Mouse (Mus musculus): Measurements from ENCODE around the gene Fsd1.

Fsd1 gene

DNA sequence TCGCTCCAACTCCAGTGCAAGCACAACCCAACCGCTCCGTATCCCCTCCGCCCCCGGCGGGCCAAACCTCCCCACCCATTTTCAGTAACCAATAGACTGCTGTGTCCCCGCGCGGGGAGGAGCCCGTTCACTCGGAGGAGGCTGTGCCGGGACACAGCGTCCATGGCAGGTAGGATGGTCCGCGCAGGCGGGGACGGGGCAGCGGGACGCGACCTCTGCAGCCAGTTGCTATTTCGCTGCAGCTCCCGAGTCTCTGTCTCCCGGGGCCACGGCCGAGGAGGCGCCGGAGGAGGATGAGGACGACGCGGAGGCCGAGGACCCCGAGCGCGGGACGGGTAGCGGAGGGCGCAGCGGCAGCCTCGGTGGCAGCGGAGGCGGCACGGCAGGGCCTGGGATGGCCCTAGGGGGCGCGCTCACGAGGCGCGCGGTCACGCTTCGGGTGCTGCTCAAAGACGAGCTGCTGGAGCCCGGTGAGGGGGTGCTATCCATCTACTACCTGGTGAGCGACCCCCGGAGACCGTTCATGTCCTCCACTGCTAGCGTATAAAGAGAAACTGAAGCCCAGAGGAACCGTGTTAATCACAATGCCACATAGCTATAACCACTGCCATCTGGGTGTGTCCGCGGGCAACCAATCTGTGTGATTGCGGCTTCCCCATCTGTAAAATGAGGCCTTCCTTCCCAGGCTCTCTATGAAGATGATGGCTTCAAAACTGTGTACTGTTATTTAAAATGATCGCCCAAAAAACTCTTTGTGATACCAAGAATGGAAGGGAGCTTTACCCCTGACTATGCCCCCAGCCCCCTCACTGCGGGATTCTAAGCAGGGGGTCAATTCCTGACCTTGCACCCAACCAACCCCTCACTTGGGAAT is 23.0 kb downstream of the Fsd1 start:
- DNase-seq (ENCODE audit: extremely low spot score, low read depth, low spot score), result peak; percentile 61

DNA sequence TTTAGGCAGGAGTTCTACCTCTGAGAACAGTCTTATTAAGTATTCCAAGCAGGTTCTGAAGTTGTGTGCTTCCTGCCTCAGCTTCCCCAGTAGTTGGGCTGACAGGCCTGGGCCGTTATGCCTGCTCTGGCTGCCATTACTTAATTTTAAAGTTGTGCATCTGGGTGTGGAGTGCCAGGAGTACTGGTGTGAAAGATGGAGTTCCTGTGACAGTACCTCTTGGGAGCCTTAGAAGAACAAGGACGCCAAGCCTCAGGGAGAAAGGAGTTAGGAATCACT is 23.6 kb downstream of the Fsd1 start:
- no peak for DNase-seq (ENCODE audit: extremely low spot score, low read depth, low spot score)

DNA sequence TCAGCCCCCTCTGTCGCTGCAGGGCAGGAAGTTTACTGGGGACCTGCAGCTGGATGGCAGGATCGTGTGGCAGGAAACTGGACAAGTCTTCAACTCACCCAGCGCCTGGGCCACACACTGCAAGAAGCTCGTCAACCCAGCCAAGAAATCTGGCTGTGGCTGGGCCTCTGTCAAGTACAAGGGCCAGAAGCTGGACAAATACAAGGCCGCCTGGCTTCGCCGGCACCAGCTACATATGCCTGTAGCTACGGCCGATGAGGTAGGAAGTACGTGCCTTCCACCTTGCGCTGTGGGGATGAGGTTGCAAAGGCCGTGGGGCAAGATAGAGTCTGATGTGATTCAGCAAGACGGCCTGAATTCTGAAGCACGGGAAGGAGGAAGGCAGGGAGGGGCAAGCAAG is 23.9 kb downstream of the Fsd1 start:
- no peak for DNase-seq (ENCODE audit: extremely low spot score, low read depth, low spot score)

DNA sequence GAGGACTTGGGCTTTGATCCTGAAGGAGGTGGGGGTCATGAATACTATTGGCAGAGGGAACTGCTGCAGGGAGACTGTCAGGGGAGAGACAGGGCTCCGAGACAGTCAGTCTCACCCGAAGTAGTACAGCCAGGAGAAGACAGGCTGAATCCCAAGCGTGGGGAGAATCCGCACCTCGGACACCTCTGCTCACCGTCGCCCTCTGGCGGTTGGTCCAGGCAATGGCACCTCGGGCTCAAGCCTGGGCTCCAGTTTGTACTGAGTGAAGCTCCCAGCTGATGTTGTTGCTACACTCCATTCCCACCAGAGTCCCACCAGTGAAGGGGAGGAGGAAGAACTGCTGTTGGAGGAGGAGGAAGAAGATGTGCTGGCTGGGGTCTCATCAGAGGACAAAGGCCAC is 24.4 kb downstream of the Fsd1 start:
- peak; percentile 24 for DNase-seq (ENCODE audit: extremely low spot score, low read depth, low spot score)

DNA sequence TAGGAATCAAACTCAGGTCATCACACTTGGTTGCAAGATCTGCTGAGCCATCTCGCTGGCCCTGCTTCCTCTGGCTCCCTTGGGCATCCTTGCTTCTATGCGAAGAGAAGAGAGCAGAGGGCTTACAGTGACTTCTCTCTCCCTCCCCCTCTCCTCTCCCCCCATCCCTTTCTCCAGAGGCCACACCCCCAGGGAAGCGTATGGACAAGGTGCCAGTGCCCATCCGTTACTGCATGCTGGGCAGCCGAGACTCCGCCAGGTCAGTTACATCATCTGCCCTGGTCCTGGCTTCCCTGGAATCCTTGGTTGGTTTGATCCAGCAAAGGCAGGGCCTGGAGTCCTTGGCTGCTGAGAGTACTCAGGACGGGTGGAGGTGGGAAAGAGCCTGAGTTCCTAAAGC is 25.1 kb downstream of the Fsd1 start:
- no peak for DNase-seq (ENCODE audit: extremely low spot score, low read depth, low spot score)

DNA sequence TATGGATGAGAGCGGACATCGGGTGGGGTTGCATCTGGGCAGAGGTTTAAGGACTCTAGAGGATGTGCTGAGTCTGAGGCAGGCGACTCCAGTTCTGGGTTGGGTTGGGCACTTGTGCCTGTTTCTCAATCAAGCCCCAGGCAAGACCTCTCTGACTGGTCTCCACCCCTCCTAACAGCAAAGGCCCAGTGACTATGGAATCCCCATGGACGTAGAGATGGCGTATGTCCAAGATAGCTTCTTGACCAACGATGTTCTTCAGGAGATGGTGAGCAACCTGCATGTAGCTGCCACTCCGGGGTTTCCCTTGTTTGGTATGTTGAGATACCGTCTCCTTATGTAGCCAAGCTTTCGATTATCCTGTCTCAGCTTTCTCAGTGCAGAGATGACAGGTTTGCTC is 29.0 kb downstream of the Fsd1 start:
- no peak for DNase-seq (ENCODE audit: extremely low spot score, low read depth, low spot score)

DNA sequence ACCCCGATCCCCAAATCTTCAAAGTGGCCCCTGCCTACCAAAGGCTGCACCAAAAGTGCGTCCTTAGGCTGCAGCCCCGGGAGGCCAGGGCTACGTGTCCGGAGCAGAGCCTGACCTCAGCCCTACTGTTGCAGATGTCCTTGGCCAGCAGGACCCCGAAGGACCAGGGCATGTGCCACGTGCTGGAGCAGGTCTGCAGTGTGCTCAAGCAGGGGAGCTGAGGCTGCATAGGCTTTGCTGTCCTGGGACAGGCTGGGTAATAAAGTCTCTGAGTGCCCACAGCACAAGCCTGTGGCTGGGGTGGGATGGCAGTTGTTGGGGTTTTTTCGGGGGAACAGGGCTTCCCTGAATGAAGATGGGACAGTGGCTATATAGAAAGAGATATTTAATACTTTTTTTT is 30.1 kb downstream of the Fsd1 start:
- no peak for DNase-seq (ENCODE audit: extremely low spot score, low read depth, low spot score)

DNA sequence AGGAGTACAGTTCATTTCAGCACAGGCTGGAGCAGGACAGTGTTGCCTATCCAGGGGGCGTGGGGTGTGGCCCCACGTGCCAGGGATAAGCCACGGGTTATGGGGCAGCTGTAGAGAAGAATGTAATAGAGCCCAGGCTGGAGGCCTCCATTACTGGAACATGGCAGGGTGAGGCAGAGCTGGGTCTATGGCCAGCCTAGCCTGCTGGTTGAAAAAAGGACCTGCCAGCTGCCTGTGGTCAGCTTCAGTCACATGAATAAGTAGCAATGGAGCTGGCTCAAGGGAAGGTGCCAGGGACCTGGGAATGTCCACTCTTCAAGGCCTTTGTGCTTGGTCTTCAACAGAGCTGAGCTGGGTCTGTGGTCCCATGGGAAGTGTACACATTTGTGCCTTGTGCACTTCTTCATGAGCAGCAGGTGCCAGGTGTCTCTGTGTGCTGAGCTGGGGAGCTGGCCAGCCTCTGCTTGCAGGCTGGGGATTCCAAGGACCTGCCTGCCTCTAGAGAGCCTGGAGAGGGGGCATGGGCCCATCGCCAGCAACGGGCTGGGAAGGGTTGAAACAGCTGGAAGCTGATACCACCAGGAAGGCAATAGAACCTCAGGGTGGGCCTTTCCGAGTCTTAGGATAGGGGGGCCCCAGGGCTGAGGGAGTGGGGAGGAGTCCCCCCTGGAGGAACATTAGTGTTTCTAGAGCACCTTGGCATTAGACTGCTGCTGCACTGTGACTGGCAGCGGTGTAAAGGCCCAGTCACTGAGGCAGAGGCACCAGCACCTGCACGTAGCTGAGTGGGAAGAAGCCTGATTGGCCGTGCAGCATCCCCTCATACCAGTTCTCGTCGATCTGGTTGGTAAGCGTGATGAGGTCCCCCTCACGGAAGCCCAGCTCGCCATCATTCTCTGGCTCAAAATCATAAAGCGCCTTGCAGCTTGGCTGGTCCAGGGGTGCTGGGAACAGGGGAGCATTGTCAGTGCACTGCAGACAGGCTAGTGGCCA is 30.8 kb downstream of the Fsd1 start:
- no peak for DNase-seq (ENCODE audit: extremely low spot score, low read depth, low spot score)

DNA sequence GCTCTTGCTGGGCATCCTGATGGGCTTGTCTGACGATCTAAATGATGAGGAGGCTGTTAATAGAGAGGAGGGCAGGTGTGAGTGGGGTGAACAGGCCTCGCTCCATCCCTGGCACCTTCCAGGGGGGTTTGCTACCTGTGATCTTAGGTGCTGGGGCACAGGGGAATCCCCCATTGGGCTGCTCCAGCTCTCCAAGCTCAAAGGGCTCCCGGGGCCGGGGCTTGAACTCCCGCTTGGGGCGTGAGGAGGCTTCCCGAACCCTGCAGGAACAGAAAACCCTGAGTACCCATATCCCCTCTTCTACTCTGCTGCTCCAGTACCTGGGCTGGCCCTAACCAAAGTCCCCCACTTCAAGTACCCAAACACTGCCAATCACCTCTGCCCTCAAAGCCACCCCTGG is 31.5 kb downstream of the Fsd1 start:
- no peak for DNase-seq (ENCODE audit: extremely low spot score, low read depth, low spot score)

DNA sequence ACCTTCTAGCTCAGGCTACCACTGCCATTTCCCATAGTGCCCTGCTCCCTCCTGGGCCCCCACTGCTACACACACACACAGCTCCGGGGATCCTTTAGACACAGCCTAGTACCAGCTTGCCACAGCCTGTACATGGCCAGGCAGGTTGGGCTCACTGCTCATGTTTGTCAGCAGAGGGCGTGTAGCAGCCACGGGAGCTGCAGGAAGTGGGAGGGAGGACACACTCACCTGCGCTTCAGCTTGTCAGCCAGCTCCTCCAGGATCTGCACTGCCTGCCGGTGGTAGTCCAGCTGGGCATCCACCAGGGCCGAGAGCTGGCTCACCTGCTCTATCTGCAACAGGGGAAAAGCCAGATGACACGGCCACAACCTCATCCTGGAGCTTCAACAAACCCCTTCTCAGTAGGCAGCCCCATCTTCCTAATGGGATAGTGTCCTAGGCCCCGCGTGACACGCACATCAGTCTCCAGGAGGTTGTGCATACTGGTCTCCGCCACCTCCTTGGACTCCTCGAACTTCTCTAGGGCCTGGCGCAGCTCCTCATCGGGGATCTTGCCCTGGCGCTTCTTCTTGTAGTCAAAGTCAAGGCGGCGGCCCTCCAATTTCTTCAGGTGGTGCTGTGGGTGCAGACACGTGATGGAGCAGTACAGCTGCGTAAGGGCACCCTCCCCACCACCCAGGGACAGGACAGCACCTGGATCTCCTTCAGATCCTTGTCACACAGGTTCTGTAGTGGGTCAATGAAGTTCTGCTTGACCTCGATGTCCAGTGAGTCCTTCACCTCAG is 32.2 kb downstream of the Fsd1 start:
- no peak for DNase-seq (ENCODE audit: extremely low spot score, low read depth, low spot score)

DNA sequence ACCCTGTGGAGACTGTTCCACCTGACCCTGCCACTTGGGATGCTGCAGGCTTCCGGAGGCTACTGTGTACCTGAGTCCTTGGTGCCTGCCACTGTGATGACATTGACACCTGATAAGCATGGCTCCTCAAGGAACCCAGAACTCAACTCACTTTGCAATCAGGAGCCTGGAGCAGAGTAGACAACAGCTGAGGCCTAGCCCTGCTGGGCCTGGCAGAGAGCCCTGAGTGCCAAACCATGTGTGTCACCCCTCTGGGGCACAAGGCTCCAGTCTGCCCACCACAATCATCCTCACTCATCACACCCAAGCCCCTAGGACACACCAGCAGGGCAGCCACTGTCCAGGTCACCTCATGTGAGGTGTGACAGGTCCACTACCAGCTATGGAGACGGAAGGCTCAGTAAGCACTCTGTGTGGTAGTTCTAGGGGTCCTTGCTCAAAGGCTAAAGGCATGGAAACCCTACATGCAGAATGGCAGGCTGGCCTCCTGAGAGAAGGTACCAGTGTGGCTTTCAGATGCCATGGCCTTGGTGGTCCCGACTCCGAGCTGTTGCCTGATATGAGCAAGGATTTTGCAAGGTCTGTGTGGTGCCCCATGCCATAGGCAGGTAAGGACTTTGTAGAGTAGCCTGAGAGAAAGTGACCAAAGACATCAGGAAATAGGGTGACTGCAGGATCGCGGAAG is 34.2 kb downstream of the Fsd1 start:
- no peak for DNase-seq (ENCODE audit: extremely low spot score, low read depth, low spot score)

DNA sequence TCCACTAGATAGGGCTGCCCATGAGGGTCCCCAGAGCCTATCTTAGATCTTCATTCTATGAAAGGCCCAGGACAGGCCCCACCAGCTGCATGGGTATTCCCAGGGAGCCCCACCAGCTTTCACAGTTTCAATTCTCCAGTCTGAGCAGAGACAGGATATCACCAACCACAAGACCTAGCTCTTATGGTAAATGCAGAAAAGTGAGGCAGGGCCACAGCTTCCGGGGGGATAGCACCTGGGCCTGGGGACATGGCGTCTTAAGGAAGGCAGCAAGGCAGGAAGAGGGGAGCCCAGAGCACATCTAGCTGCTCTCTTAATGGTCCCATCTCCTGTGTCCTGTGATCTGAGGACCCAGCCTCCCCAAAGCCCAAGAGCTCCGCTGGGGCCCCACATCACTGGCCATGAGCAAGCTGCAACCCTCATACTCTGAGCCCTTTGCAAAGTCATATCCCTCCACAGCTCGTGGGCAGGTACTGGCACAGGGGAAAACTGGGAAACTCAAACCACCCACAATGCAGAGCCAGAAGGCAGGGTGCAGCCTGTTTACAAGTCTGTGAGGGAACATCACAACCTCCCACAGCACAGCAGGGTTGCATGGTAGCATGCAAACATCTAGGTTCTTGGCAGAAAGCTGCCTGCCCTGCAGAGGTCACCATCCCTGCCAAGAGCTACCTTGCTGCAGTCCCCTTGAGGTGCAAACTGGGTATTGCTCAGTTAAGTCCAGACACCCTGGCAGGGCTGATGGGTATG is 35.0 kb downstream of the Fsd1 start:
- no peak for DNase-seq (ENCODE audit: extremely low spot score, low read depth, low spot score)

DNA sequence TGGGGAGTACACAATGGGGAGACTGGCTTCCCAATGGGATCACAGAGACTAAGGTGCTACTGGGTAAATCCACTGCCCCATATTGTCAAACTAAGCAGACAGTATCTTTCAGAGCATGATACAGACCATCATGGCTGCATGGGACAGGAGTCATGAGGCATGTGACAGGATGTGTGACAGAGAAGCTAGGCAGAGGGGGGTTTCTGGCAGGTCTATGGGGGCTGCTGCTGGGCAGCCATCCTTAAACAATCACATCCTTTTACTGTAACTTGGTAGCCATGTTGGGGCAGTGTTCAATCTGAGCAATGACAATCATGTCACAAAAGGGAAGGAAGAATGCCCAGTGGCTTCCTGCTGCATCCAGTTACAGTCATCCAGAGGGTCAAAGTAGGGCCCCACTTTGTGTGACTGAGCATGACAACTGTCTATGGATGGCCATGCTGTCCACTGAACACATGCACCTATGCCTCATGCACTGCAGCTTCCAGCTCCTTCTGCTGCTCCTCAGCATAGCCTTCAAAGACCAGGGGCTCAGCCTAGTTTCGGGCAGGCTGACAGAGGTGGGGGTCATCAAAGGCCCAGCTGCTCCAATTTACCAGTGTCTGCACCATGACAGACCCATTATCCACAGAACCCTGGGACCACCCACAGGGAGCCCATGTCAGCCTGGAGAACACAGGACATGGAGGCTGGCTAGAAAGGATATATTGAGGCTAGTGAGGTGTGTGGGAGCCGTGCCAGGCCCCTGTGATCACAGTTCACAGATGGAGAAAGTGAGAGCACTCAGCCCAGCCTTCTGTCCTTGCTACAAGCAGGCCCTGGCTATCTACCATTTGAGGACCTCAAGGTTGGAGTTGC is 36.1 kb downstream of the Fsd1 start:
- DNase-seq (ENCODE audit: extremely low spot score, low read depth, low spot score), result no peak

DNA sequence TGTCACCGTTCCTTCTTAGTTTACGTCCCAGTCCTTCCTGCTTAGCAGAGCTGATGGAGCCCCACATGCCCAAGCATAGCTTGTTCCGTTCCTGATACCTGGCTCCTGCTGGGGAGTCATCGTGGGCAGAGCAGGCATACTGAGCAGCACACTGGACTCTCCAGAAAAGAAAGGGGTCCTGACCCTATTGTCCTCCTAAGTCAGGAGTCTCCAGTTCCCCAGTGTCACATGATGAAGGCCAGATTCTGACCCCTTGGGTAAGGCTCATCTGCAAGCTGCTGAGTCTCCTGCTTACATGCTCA is 36.6 kb downstream of the Fsd1 start:
- DNase-seq (ENCODE audit: extremely low spot score, low read depth, low spot score), result no peak

DNA sequence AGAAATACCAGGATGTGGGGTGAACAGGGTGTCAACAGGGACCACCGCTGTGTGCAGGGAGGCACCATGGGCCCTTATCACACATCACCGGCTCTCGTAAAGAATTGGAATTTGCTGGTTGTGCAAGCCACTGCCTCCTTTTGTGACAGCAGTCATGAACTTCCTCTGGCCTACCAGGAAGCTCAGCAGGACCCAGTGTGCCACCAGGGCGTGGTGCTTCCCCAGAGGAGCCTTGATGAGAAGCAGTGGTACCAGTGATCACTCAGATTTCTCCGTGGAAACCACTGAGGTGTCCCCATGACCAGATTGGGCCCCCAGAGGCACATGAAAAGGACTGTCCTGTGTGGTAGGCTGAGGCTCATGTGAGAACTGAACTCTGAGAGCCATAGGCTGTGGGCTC is 37.1 kb downstream of the Fsd1 start:
- no peak for DNase-seq (ENCODE audit: extremely low spot score, low read depth, low spot score)

DNA sequence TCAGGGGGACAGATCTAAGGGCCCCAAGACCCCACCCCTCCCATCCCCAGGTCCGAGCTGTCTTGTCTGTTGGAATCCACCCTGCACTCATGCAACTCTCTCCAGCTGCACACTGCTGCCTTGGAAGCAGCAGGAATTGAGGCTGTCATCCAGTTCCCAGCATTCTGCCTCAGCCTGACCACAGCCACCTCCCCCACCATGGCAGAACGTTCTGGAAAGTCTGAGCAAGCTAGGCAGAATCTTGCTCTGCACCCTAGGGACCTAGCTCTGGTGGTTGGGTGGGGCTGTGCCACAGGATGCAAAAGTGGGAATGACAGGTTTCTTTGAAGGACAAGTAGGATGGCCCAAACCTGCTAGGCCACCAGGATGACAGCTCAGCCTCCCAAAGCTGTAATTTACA is 38.2 kb downstream of the Fsd1 start:
- DNase-seq (ENCODE audit: extremely low spot score, low read depth, low spot score), result no peak

DNA sequence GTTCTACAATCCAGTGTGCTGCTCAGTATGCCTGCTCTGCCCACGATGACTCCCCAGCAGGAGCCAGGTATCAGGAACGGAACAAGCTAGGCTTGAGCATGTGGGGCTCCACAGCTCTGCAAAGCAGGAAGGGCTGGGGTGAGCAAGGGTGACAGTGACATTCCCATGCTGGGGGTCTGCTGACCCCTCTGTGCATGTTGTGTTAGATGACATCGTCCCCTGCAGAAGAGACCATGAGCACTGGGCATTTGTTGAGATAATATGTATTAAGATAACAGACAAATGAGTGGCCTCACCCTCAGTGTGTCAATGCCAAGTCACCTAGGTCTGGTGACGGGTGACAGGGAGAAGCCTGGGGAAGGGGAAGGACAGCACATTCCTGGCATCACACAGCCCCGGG is 38.6 kb downstream of the Fsd1 start:
- no peak for DNase-seq (ENCODE audit: extremely low spot score, low read depth, low spot score)

DNA sequence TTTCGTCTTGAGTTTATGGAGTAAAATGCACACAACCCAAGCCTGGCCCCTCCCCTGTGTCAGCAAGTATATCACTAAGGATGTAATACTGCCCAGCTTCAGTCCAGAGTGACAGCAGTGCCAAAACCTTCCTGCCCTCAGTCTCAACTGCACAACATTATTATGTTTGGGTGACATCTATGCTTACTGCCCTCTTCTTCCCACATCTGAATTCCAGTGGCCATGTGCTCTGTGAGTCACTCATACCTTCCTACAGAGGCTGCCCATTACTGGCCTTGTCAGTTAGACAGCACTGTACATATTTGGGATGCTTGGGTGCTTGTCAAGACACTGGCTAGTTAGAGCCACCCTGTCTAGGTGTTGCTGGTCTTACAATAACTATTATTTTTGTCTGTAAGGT is 40.0 kb downstream of the Fsd1 start:
- DNase-seq (ENCODE audit: extremely low spot score, low read depth, low spot score), result no peak

DNA sequence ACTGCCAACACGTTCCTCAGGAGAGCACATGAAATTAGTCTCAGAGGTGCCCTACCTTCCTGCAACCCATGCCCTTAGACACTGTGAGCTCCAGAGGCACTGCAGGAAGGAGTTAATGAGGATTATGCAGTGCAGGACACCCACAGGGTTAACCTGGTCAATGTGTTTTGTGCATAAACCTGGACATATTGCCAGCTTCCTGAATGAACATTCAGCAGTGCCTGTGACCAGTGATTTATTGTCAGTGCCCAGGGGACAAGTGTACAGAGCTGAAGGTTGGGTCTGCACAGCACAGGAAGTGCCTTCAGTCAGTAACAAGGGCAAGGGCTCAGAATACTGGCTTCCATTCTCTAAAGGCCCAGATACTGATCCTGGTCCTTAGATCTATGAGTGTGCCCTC is 40.6 kb downstream of the Fsd1 start:
- DNase-seq (ENCODE audit: extremely low spot score, low read depth, low spot score), result no peak

Measured in hindlimb bud, embryonic 11.5 days (tissue).